Mouse (Mus musculus): ENCODE measurements around the gene Sgo2a.

GRCm38 (mm10) chr1:58029636-58030117 lies 33.9 kb downstream of the Sgo2a start, which contains the start of gene Aox1:
- TF ChIP-seq USF1 (IDR thresholded peaks at IDR 0.05; ENCODE audit: low read depth) = no peak
- peak; percentile 57 for TF ChIP-seq POLR2AphosphoS2 (IDR thresholded peaks at IDR 0.05; ENCODE audit: insufficient read length, low read depth)
- no peak for TF ChIP-seq MYOD1 (IDR thresholded peaks at IDR 0.05; ENCODE audit: control insufficient read depth in 1 of 3, insufficient read length in 2 of 3, low read depth in 2 of 3)
- TF ChIP-seq MYOG (IDR thresholded peaks at IDR 0.05; ENCODE audit: control insufficient read depth in 1 of 3, insufficient read depth in 1 of 3, insufficient read length in 2 of 3, low read depth in 2 of 3) = no peak
- TF ChIP-seq MAX (IDR thresholded peaks at IDR 0.05; ENCODE audit: low read depth) = no peak
- TF ChIP-seq POLR2A (IDR thresholded peaks at IDR 0.05; ENCODE audit: insufficient read length, low read depth) = peak; percentile 54
- no peak for TF ChIP-seq SRF (IDR thresholded peaks at IDR 0.05; ENCODE audit: control insufficient read depth, insufficient read length, low read depth)
- TF ChIP-seq TCF12 (IDR thresholded peaks at IDR 0.05; ENCODE audit: insufficient read depth, poor library complexity, severe bottlenecking) = no peak
- TF ChIP-seq TCF3 (IDR thresholded peaks at IDR 0.05; ENCODE audit: insufficient read length, low read depth) = no peak
- 0 out of 2 replicates have a peak, but pooled peaks have one; percentile 24 for TF ChIP-seq CEBPB (IDR thresholded peaks at IDR 0.05; ENCODE audit: insufficient read depth, poor library complexity, severe bottlenecking)
- no peak for TF ChIP-seq REST (IDR thresholded peaks at IDR 0.05; ENCODE audit: insufficient read depth, insufficient read length)
- no peak for TF ChIP-seq E2F4 (IDR thresholded peaks at IDR 0.05; ENCODE audit: insufficient read depth)
